Mouse (Mus musculus) 3T3-L1 (cell line): ENCODE data around the gene E2f6.

ENCODE experiments used
- DNase-seq: peaks from one replicate; pipeline ENCODE4 v3.0.0-alpha.2; 2015; ENCODE audit warnings: low read depth, low spot score

The E2f6 gene

DNA sequence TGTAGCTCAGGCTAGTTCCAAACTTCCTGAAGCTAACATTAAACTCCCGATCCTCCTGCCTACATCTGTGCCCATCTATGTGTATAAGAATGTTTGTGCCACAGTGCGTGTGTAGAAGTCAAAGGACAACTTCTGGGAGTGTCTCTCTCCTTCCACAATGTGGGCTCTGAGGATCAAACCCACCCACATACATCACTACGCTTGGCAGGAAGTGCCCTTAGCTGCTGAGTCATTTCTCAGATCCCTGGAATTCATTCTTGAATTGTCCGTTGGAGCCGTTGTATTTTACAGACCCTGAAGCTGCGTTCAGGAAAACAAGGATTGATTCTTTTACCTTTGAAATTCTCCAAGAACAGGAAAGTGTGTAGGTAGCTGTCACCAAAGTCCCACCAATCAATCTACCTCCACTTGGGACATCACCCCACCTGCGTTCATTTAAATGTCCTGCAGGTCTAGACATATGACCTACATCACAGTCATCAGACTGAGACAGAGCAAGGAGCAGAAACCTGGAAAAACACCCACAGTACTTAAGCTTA, 62.2 kb downstream of the E2f6 start:
- DNase-seq, result peak; percentile 70

DNA sequence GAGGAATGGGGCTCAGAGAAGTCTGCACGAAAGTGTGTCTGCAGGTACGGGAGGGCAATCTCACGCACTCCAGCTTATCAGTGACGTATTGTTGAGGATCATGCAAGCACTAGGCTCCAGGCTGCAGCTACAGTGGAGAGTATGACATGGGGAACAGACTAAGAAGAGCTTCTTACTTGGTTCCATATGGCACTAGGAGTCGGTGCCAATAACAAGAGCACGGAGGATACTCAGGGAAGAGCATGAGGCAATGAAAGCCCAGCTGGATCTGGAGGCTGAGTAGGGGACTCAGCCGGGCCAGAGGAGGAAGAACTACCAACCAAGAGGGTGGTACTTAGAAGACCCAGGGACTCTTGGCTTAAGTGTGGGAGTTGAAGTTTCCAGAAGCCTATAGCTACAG, 62.8 kb downstream of the E2f6 start:
- no peak for DNase-seq

DNA sequence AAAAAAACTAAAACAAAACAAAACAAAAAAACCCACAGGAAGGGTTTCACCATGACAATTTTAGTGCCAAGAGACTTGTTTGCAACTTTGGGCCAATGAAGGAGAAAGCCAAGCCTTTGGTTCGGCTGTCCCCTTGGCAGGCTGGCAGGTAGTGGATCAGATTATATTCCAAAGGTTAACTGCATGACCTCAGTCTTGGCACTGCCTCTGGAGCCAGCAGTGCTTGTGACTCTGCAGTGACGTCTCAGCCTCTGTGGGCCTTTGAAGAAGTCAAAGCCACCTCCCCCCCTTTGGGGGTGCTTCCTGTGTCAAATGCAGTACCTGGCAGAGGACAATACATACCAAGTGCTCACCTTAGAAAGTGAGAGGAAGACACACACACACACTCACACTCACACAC, 63.3 kb downstream of the E2f6 start:
- no peak for DNase-seq

DNA sequence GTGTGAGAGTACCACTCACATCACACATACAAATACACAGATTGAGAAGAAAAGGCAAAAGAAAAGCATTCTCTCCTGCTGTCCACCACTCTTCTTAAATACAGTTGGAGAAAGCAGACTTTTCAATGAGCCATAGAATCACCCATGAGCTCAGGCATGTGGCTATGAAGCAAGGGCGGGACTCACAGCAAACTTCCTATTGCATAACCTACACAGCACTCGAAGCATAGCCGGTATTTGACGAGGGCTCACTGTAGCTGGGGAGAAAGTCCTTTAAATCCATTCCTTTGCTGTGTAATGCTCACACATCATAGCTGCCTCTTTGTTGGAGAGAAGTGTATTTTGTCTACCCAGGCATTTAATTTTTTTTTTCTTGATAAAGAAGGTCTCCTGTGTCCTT, 64.5 kb downstream of the E2f6 start:
- peak; percentile 70 for DNase-seq

DNA sequence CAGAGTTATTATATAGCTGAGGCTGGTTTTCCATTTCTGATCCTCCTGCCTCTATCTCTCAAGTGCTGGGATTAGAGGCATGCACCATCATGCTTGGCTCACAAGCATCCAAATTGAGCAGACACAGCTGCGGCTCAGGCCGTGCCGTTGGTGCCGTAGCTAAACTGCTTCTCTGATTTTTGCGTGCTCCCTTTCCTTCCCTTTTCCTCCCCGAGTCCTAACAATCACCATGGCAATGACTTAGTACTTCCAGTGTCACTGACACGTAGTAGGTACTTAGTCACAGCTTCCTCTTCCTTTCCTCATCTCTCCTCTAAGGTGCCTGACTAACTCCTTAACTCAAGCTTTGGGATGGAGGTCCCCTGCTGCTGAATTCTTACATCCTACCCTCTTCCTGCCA, 64.9 kb downstream of the E2f6 start:
- DNase-seq, result no peak

DNA sequence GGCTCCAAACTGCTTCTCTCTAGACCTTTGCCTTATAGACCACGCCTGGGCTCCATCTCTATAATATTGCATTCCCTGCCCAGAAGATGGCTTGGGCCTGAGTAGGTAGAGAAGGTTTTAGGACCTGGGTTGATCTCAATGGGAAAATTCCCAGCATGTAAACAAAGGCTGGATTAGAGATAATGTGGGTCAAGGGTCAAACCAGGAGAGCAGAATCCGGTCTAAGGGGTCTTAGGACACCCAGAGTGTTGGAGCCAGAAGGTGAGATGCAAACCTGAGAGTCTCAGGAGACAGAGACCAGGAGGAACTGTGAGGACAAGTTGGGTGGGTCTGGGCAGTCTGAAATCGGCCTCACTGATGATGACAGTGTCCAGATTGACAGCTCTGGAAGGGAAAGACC, 65.9 kb downstream of the E2f6 start:
- DNase-seq, result no peak

DNA sequence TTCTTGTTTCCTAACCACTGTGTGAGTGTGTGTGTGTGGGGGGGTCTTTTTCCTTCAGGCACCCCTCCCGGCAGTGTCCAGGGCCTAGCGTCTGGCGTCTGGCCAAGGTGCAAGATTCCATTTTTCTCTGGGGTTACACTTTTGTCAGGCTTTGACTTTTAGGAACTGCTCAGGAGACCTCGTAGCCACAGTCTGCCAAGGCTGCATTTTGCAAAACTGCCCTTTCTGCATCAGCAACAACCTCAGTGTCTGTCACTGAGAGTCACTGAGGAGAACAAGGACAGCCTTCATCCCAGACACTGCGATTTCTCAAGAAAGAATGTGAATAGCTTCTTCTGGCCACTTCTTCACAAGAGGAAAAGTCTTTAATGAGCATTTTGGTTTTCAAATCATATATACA, 66.4 kb downstream of the E2f6 start:
- DNase-seq, result no peak

DNA sequence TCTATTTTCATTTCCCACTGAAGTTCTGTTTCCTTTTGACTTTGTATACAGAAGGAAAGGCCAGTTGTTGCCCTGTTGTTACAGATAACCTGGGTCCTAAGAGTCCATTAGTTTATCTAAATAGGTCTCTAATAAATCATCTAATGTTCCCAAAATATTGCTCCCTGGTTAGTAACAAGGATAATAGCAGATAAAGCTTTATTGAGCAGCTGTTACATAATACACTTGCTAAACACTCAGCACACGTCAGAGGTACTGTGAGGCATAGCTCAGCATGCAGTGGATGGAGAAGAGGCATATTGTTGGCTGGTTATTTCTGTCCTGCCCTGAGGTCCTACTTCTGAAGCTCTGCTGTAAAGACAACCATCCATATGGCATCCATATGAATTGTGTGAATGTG, 66.9 kb downstream of the E2f6 start:
- DNase-seq, result no peak

DNA sequence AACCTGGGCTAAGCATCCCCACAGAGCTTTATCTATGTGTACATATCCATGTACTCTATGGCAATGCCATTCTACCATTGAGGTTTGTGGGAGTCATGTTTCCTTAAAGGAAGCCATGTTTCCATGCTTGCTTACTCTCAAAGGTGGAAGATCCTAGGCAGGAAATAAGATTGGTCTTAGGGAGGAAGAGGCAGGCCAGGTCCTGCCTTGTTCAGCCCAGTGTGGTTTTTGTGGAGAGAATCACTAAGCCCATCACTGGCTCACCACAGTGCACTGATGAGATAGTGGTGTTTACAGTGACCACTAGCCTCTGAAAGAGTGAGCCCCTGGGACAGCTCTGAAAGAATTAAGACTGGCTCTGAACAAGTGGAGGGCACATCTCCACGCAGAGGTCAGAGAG, 68.6 kb downstream of the E2f6 start:
- no peak for DNase-seq

DNA sequence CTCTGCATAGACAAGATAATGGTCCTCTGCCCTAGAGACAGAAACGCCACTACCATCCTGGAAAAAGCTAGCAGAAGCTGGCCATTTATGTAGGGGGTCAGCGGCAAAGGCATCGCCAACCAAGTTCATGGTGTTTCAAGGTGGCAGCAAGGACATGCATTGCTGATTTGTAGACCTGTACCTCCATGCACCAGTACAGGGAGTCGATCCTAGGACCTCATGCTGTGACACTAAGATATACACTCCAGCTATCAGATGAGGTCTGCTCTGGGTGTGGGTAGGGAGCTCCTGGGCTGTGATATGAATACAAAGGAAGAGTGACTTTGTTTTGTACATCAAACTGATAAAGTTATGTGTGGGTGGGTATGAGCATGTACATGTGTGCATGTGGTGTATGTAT, 69.3 kb downstream of the E2f6 start:
- no peak for DNase-seq

DNA sequence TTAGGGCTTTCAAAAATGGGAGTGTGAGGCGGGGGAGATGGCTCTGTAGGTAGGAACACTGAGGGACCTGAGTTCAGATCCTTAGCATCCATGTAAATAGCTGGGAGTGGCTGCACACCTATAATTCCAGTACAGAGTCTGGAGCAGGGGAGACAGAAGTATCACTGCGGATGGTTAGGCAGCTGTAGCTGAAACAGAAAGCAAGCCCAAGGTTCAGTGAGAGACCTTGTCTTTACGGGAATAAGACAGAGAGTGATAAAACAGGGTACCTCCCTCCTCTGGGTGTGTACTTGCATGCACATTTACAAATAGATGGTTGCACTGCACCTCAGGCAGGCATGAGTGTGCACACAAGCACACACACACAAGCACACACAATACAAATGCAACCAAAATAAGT, 71.7 kb downstream of the E2f6 start:
- DNase-seq, result no peak

DNA sequence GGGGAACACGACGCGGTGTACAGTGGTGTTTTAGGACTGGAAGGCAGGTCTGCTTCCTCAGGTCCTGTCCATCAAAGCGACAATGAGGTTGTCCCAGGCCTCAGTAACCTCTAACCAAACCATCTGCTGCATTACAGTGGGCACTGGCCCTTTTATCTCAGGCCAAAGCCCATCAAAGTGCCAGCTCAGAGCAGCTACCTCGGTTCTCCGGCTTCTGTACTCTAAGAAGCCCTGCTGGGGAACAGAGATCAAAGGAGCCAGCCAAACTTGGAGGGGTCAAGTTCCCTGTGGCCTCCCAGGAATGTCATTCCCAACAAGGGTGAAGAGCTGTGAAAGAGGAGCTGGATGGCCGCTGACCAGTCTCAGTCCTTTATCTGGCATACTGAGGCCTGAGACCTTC, 72.3 kb downstream of the E2f6 start:
- DNase-seq, result no peak

DNA sequence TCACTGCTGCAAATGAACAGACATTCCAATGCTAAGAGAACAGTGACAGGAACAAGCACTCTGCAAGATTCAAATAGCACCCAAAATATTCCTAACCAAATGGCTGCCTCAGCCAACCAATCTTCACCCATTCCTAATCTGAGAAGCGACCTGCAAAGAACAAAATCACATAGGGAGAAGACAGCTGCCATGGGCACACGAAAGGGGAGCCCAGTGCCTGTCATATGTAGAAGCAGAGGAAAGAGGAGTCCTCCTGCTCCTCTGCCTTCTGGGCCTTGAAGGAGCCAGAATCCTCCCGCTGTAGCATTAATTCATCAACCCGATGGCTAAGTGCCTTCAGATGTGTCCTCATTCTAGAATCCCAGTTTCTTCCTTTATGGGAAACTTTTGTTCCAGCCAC, 73.8 kb downstream of the E2f6 start:
- DNase-seq, result no peak

DNA sequence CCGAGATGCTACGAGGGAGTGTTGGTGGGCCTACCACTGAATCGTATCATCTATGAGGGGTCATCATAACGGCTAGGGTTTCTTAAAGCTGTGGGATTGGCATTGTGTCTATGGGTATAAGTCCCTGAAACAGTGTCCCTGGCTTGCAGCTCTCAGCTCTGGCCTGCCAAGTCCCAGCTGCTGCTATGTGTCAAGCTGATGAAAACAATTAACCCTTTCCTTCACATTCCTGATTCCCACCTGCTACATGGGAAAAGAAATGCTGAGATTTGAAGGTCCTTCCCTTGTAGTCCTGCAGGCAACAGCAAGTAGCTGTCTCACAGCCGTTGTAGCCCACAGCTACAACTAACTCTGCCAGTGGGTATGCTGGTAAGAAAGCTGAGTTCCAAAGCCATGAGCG, 75.6 kb downstream of the E2f6 start:
- no peak for DNase-seq
